Mouse (Mus musculus) kidney, adult 2 months (tissue): ENCODE data around the gene Rad52. TPM values are rescaled to one million over a fixed set of nuclear protein-coding genes. Genes with fewer than 3 reads are reported as not detected.

Experiments used
- DNase-seq: peaks from one replicate; pipeline ENCODE4 v3.0.0; 2021
- H3K27ac ChIP-seq: fragments of 200-500 bp; 2 replicates; pipeline ENCODE4 v1.5.1; 2012; ENCODE audit warnings: low read depth, low read length, control low read depth, inconsistent platforms; ENCODE audit not compliant: insufficient read depth
- H3K27me3 ChIP-seq: fragments of 200-500 bp; replicated peaks from 2 replicates; pipeline ENCODE4 v1.6.1; 2012; ENCODE audit warnings: mild to moderate bottlenecking, moderate library complexity, low read length, inconsistent platforms; ENCODE audit not compliant: control insufficient read depth, insufficient read depth
- H3K36me3 ChIP-seq: fragments of 200-500 bp; 2 replicates; pipeline ENCODE4 v1.6.1; 2012; ENCODE audit warnings: mild to moderate bottlenecking, moderate library complexity, low read length, inconsistent platforms; ENCODE audit not compliant: control insufficient read depth, insufficient read depth
- H3K4me1 ChIP-seq: fragments of 200-500 bp; 2 replicates; pipeline ENCODE4 v1.6.1; 2011; ENCODE audit warnings: low read length; ENCODE audit not compliant: control insufficient read depth, insufficient read depth
- H3K4me3 ChIP-seq: fragments of 200-500 bp; 2 replicates; pipeline ENCODE4 v1.5.1; 2011; ENCODE audit warnings: mild to moderate bottlenecking, low read depth, low read length, control low read depth; ENCODE audit not compliant: insufficient read depth
- CTCF ChIP-seq: fragments of 200-500 bp; conservative IDR thresholded peaks from 2 replicates; pipeline ENCODE4 v1.5.1; 2011; ENCODE audit warnings: low read depth, mild to moderate bottlenecking, control low read depth, low read length, moderate library complexity, mixed read lengths; ENCODE audit not compliant: insufficient read depth, insufficient read length
- POLR2A ChIP-seq: fragments of 200-500 bp; IDR thresholded peaks from one replicate; pipeline ENCODE4 v1.6.1; 2011; ENCODE audit warnings: low read depth, low read length, control low read depth
- WGBS: fragments of 180-500 bp; shearing (Covaris S2); methylation state at CpG from one replicate; pipeline ENCODE4 v1.1.7; 2018; 5-methylcytosine and 5-hydroxymethylcytosine counted together
- polyA plus RNA-seq: library from polyadenylated mRNA; depleted of rRNA; stranded (reverse); fragments of >200 nt; gene quantifications from 2 replicates; pipeline ENCODE4 v1.2.3, GENCODE M21; 2012

The Rad52 gene
- polyA plus RNA-seq, 1 experiment = 13.6 TPM

GRCm38 (mm10) chr6:119892711-119893110 lies 9.8 kb upstream of the Rad52 start:
- no peaks in the 10 kb centered on the region for H3K36me3 ChIP-seq
- H3K4me3 ChIP-seq = no peak overlapping the region
- no peaks in the 10 kb centered on the region for H3K4me1 ChIP-seq
- H3K27ac ChIP-seq = no peak overlapping the region
- no peak for DNase-seq
- no peaks in the 10 kb centered on the region for H3K27me3 ChIP-seq
- TF ChIP-seq POLR2A (no peak), CTCF (no peak)
- WGBS = 91% methylated on average over 7 of the region's 7 CpGs

- no peaks in the 10 kb centered on the region; the same call in 1 of the 2 replicates for H3K36me3 ChIP-seq
- H3K4me1 ChIP-seq = no peaks in the 10 kb centered on the region
- peak overlapping the region; percentile 67 for H3K27ac ChIP-seq
- H3K4me3 ChIP-seq = peak overlapping the region; percentile 74
- no peaks in the 10 kb centered on the region for H3K27me3 ChIP-seq
- TF ChIP-seq CTCF (no peak), POLR2A (no peak)
- 8% methylated on average over 15 of the region's 15 CpGs for WGBS
- DNase-seq = no peak
These were observed 737 bp downstream of the Rad52 start for GRCm38 (mm10) chr6:119903081-119903789.

GRCm38 (mm10) chr6:119905461-119905860 lies 3.0 kb downstream of the Rad52 start:
- Histone ChIP-seq H3K36me3 (no peaks in the 10 kb centered on the region; the same call in 1 of the 2 replicates), H3K27me3 (no peaks in the 10 kb centered on the region), H3K4me1 (no peaks in the 10 kb centered on the region), H3K27ac (no peak overlapping the region), H3K4me3 (no peak overlapping the region)
- WGBS = 82% methylated on average over 5 of the region's 5 CpGs
- DNase-seq = no peak
- TF ChIP-seq CTCF (no peak), POLR2A (no peak)

- H3K36me3 ChIP-seq = no peaks in the 10 kb centered on the region
- WGBS = 58% methylated on average over 5 of the region's 5 CpGs
- no peak overlapping the region for H3K27ac ChIP-seq
- H3K27me3 ChIP-seq = no peaks in the 10 kb centered on the region
- no peaks in the 10 kb centered on the region for H3K4me1 ChIP-seq
- no peak for DNase-seq
- H3K4me3 ChIP-seq = no peak overlapping the region
- TF ChIP-seq CTCF = no peak
- no peak for TF ChIP-seq POLR2A
These were observed 9.5 kb downstream of the Rad52 start for GRCm38 (mm10) chr6:119912046-119912445.

GRCm38 (mm10) chr6:119915710-119916109 lies 13.2 kb downstream of the Rad52 start:
- Histone ChIP-seq H3K27me3 (no peaks in the 10 kb centered on the region), H3K4me1 (no peaks in the 10 kb centered on the region), H3K4me3 (no peak overlapping the region), H3K27ac (no peak overlapping the region), H3K36me3 (no peaks in the 10 kb centered on the region)
- WGBS = 94% methylated on average over 5 of the region's 5 CpGs
- no peak for TF ChIP-seq CTCF
- no peak for TF ChIP-seq POLR2A
- no peak for DNase-seq

- DNase-seq = peak; percentile 26
- WGBS = 76% methylated on average over 16 of the region's 16 CpGs
- Histone ChIP-seq H3K27me3 (no peaks in the 10 kb centered on the region), H3K36me3 (no peaks in the 10 kb centered on the region; the same call in 1 of the 2 replicates), H3K4me3 (no peak overlapping the region), H3K27ac (no peak overlapping the region), H3K4me1 (no peaks in the 10 kb centered on the region)
- TF ChIP-seq CTCF (no peak), POLR2A (no peak)
These were observed 16.2 kb downstream of the Rad52 start for GRCm38 (mm10) chr6:119918561-119919181.

GRCm38 (mm10) chr6:119922136-119922535 lies 19.6 kb downstream of the Rad52 start:
- no peaks in the 10 kb centered on the region for H3K27me3 ChIP-seq
- whole genome bisulfite sequencing = 75% methylated on average over 3 of the region's 3 CpGs
- no peak for DNase-seq
- no peak overlapping the region for H3K27ac ChIP-seq
- TF ChIP-seq CTCF (no peak), POLR2A (no peak)
- H3K4me1 ChIP-seq = no peaks in the 10 kb centered on the region
- no peak overlapping the region for H3K4me3 ChIP-seq
- peaks cover 10% of the 10 kb centered on the region for H3K36me3 ChIP-seq
